Mouse (Mus musculus) kidney, embryonic 16.5 days (tissue): ENCODE results near the gene Gm12216. TPM values are rescaled to one million over a fixed set of nuclear protein-coding genes. Genes with fewer than 3 reads are reported as not detected.
A peak's percentile ranks its signal among the peaks of the same experiment; 100 is the strongest.
"Not testable (repeated sequence)": the region's sequence is repeated elsewhere in the genome, so short reads cannot be mapped to it uniquely, and the experiment has no call there.

Source experiments
- ATAC-seq: fragments of 200-750 bp; cut with Nextera tagmentation; 2 replicates; pipeline ENCODE4 v1.8.0; 2017; ENCODE audit warnings: moderate TSS enrichment; ENCODE audit not compliant: low FRiP score, low TSS enrichment
- H3K27ac ChIP-seq: fragments of 300-500 bp; sonication (generic); 2 replicates; pipeline ENCODE4 v1.5.1; 2014; ENCODE audit warnings: low read length
- H3K27me3 ChIP-seq: fragments of 300-500 bp; sonication (generic); 2 replicates; pipeline ENCODE4 v1.6.1; 2014; ENCODE audit warnings: low read length, control low read depth, mixed read lengths; ENCODE audit not compliant: insufficient read depth
- H3K36me3 ChIP-seq: fragments of 300-500 bp; sonication (generic); 2 replicates; pipeline ENCODE4 v1.6.1; 2014; ENCODE audit warnings: low read length, control low read depth, mixed read lengths; ENCODE audit not compliant: insufficient read depth
- H3K4me1 ChIP-seq: fragments of 300-500 bp; sonication (generic); 2 replicates; pipeline ENCODE4 v1.6.1; 2014; ENCODE audit warnings: low read length, control low read depth, mixed read lengths; ENCODE audit not compliant: insufficient read depth
- H3K4me2 ChIP-seq: fragments of 300-500 bp; sonication (generic); replicated peaks from 2 replicates; pipeline ENCODE4 v1.6.1; 2014; ENCODE audit warnings: low read depth, low read length
- H3K4me3 ChIP-seq: fragments of 300-500 bp; sonication (generic); 2 replicates; pipeline ENCODE4 v1.5.1; 2014; ENCODE audit warnings: mild to moderate bottlenecking, low read length
- H3K9ac ChIP-seq: fragments of 300-500 bp; sonication (generic); replicated peaks from 2 replicates; pipeline ENCODE4 v1.6.1; 2014; ENCODE audit warnings: low read length
- H3K9me3 ChIP-seq: fragments of 300-500 bp; sonication (generic); 2 replicates; pipeline ENCODE4 v1.6.1; 2016; ENCODE audit warnings: low read length, control low read depth
- WGBS: fragments of 180-500 bp; shearing (Covaris S2); extraction: QIAGEN DNeasy Blood & Tissue Kit; methylation state at CpG from one replicate; pipeline ENCODE4 v1.1.7; 2014; 5-methylcytosine and 5-hydroxymethylcytosine counted together
- polyA plus RNA-seq: library from polyadenylated mRNA; unstranded; fragments of >200 nt; fragmentation: Nextera tagmentation; extraction: Ambion mirVana; gene quantifications from 2 replicates; pipeline ENCODE4 v1.2.1, GENCODE M21; 2015

The Gm12216 gene
- polyA plus RNA-seq, 1 experiment from 2014 or later, result 1.1 TPM

- Histone ChIP-seq H3K27ac (no peak overlapping the region), H3K9ac (no peak overlapping the region), H3K9me3 (no peaks in the 10 kb centered on the region), H3K36me3 (0 out of 2 replicates have a peak, but pooled peaks cover 7% of the 10 kb centered on the region), H3K4me1 (no peaks in the 10 kb centered on the region), H3K4me3 (no peak overlapping the region), H3K27me3 (no peaks in the 10 kb centered on the region), H3K4me2 (no peak overlapping the region)
- no peak for ATAC-seq
- 84% methylated on average over 4 of the region's 4 CpGs for WGBS
Observed at GRCm38 (mm10) chr11:53876488-53876887, 17.4 kb upstream of the Gm12216 start.

- WGBS, result 80% methylated on average over 4 of the region's 4 CpGs
- no peak for ATAC-seq
- no peaks in the 10 kb centered on the region for H3K27me3 ChIP-seq
Observed at GRCm38 (mm10) chr11:53874706-53875105, 15.7 kb upstream of the Gm12216 start.

GRCm38 (mm10) chr11:53873909-53874704 lies 15.1 kb upstream of the Gm12216 start:
- not testable (repeated sequence) for H3K9me3 ChIP-seq, H3K4me2 ChIP-seq, H3K27ac ChIP-seq, H3K9ac ChIP-seq, H3K4me1 ChIP-seq, H3K27me3 ChIP-seq, ATAC-seq, H3K4me3 ChIP-seq
- 74% methylated on average over 5 of the region's 5 CpGs for WGBS
- H3K36me3 ChIP-seq, result peaks cover 16% of the 10 kb centered on the region; the same call in 1 of the 2 replicates

More at GRCm38 (mm10) chr11:53874706-53875105, 15.7 kb upstream of the Gm12216 start:
- peaks cover 16% of the 10 kb centered on the region; the same call in 1 of the 2 replicates for H3K36me3 ChIP-seq
- H3K9ac ChIP-seq, result no peak overlapping the region
- no peak overlapping the region for H3K4me2 ChIP-seq
- no peak overlapping the region for H3K27ac ChIP-seq
- no peak overlapping the region for H3K4me3 ChIP-seq
- H3K4me1 ChIP-seq, result no peaks in the 10 kb centered on the region
- no peaks in the 10 kb centered on the region for H3K9me3 ChIP-seq

- no peak overlapping the region for H3K9ac ChIP-seq
- H3K4me3 ChIP-seq, result no peak overlapping the region
- ATAC-seq, result no peak
- H3K9me3 ChIP-seq, result no peaks in the 10 kb centered on the region
- 81% methylated on average over 2 of the region's 2 CpGs for WGBS
- no peak overlapping the region for H3K27ac ChIP-seq
- H3K4me2 ChIP-seq, result no peak overlapping the region
- no peaks in the 10 kb centered on the region for H3K27me3 ChIP-seq
- H3K36me3 ChIP-seq, result peaks cover 16% of the 10 kb centered on the region; the same call in 1 of the 2 replicates
- no peaks in the 10 kb centered on the region for H3K4me1 ChIP-seq
Observed at GRCm38 (mm10) chr11:53871786-53872507, 12.9 kb upstream of the Gm12216 start.

GRCm38 (mm10) chr11:53869172-53869571 lies 10.1 kb upstream of the Gm12216 start:
- Histone ChIP-seq H3K36me3 (peaks cover 19% of the 10 kb centered on the region; the same call in 1 of the 2 replicates), H3K27me3 (no peaks in the 10 kb centered on the region), H3K4me1 (0 out of 2 replicates have a peak, but pooled peaks cover 2% of the 10 kb centered on the region), H3K4me2 (no peak overlapping the region), H3K9ac (no peak overlapping the region), H3K4me3 (no peak overlapping the region), H3K9me3 (no peaks in the 10 kb centered on the region), H3K27ac (no peak overlapping the region)
- 90% methylated on average over 5 of the region's 5 CpGs for WGBS
- ATAC-seq, result no peak

GRCm38 (mm10) chr11:53868323-53868722 lies 9.3 kb upstream of the Gm12216 start:
- not testable (repeated sequence) for H3K9me3 ChIP-seq, H3K4me1 ChIP-seq, ATAC-seq, H3K4me2 ChIP-seq, H3K9ac ChIP-seq, H3K27me3 ChIP-seq, H3K4me3 ChIP-seq, H3K27ac ChIP-seq
- 46% methylated on average over 5 of the region's 5 CpGs for WGBS
- peaks cover 19% of the 10 kb centered on the region; the same call in 1 of the 2 replicates for H3K36me3 ChIP-seq

- H3K4me1 ChIP-seq, H3K4me3 ChIP-seq, H3K36me3 ChIP-seq, H3K27ac ChIP-seq, H3K27me3 ChIP-seq, H3K9me3 ChIP-seq, H3K4me2 ChIP-seq, H3K9ac ChIP-seq: not testable (repeated sequence)
- WGBS, result 73% methylated on average over 1 of the region's 4 CpGs
- peak; percentile 76 for ATAC-seq
Observed at GRCm38 (mm10) chr11:53864724-53865310, 5.8 kb upstream of the Gm12216 start.

GRCm38 (mm10) chr11:53860944-53861343 lies 1.9 kb upstream of the Gm12216 start:
- WGBS, result 86% methylated on average over 8 of the region's 9 CpGs
- not testable (repeated sequence) for H3K36me3 ChIP-seq, H3K9ac ChIP-seq, H3K4me3 ChIP-seq, H3K4me2 ChIP-seq, H3K9me3 ChIP-seq, H3K4me1 ChIP-seq, H3K27me3 ChIP-seq, ATAC-seq, H3K27ac ChIP-seq

GRCm38 (mm10) chr11:53858058-53858760 lies 847 bp downstream of the Gm12216 start:
- H3K4me2 ChIP-seq, result peak overlapping the region; percentile 77

More at GRCm38 (mm10) chr11:53858058-53858760, 847 bp downstream of the Gm12216 start:
- Histone ChIP-seq H3K4me1 (no peaks in the 10 kb centered on the region), H3K9me3 (no peaks in the 10 kb centered on the region), H3K4me3 (no peak overlapping the region), H3K9ac (no peak overlapping the region), H3K27ac (no peak overlapping the region), H3K27me3 (no peaks in the 10 kb centered on the region), H3K36me3 (no peaks in the 10 kb centered on the region)
- 81% methylated on average over 6 of the region's 6 CpGs for WGBS
- ATAC-seq, result no peak; the same call in 1 of the 2 replicates
